Mouse (Mus musculus) intestine, embryonic 15.5 days (tissue): Measurements from ENCODE around the gene Slc25a28. TPM values are rescaled to one million over a fixed set of nuclear protein-coding genes. Genes with fewer than 3 reads are reported as not detected.
A peak's percentile ranks its signal among the peaks of the same experiment; 100 is the strongest.

Experiments
- ATAC-seq: fragments of 200-750 bp; cut with Nextera tagmentation; 2 replicates; pipeline ENCODE4 v1.8.0; 2017; ENCODE audit warnings: moderate TSS enrichment, moderate library complexity
- H3K27ac ChIP-seq: fragments of 300-500 bp; sonication (generic); 2 replicates; pipeline ENCODE4 v1.5.1; 2015; ENCODE audit warnings: mild to moderate bottlenecking, inconsistent platforms
- H3K27me3 ChIP-seq: fragments of 300-500 bp; sonication (generic); replicated peaks from 2 replicates; pipeline ENCODE4 v1.6.1; 2015; ENCODE audit warnings: inconsistent platforms
- H3K36me3 ChIP-seq: fragments of 300-500 bp; sonication (generic); 2 replicates; pipeline ENCODE4 v1.6.1; 2015; ENCODE audit warnings: inconsistent platforms
- H3K4me1 ChIP-seq: fragments of 300-500 bp; sonication (generic); replicated peaks from 2 replicates; pipeline ENCODE4 v1.6.1; 2015; ENCODE audit warnings: inconsistent platforms
- H3K4me2 ChIP-seq: fragments of 300-500 bp; sonication (generic); replicated peaks from 2 replicates; pipeline ENCODE4 v1.6.1; 2015; ENCODE audit warnings: mild to moderate bottlenecking, inconsistent platforms
- H3K4me3 ChIP-seq: fragments of 300-500 bp; sonication (generic); replicated peaks from 2 replicates; pipeline ENCODE4 v1.5.1; 2015; ENCODE audit warnings: inconsistent platforms
- H3K9ac ChIP-seq: fragments of 300-500 bp; sonication (generic); 2 replicates; pipeline ENCODE4 v1.6.1; 2015; ENCODE audit warnings: inconsistent platforms
- H3K9me3 ChIP-seq: fragments of 300-500 bp; sonication (generic); 2 replicates; pipeline ENCODE4 v1.6.1; 2016; ENCODE audit warnings: inconsistent platforms
- WGBS: fragments of 180-500 bp; shearing (Covaris S2); methylation state at CpG from one replicate; pipeline ENCODE4 v1.1.7; 2015; 5-methylcytosine and 5-hydroxymethylcytosine counted together
- polyA plus RNA-seq: library from polyadenylated mRNA; unstranded; fragments of >200 nt; fragmentation: Nextera tagmentation; extraction: Ambion mirVana; gene quantifications from 2 replicates; pipeline ENCODE4 v1.2.1, GENCODE M21; 2015

Gene Slc25a28
- polyA plus RNA-seq, 1 experiment from 2014 or later = 19.9 TPM

DNA sequence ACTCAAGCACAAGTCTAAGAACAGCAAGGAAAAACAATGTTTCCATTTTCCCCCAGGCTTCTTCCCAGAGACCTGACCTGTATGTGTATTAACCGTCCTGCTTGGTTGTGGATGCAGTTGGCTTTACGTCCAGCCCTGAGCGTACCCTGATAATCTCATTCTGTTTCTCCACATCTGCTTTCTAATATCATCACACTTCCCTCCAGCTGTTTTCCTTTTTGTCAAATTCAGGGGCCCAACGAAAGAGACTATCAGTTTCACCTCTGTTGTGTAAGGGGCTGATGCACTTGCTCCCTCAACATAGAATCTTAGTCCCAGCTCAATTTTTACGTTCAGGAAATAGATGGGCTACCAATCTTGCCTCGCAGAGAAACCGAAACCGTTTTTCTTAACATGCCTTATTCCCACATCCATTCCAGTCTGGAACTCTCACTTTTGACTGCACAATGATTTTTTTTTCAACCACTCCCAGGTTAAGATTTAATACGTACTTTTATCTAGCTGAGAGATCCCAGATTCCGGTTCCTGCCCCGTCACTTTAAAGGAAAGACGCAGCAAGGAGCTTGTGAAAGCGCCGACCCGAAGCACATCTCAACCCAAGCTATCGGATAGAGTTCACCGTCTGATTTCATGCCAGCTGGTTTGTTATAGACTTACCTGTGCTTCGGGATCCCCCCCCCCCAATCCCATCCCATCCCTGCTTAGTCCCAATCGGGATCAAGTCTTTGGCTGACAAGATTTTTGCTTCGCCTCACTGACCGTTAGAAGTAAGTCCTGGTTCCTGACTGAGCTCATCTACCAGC lies 967 bp downstream of the Slc25a28 start:
- Histone ChIP-seq H3K4me1 (peaks cover 23% of the 10 kb centered on the region), H3K27me3 (no peaks in the 10 kb centered on the region), H3K4me3 (peak overlapping the region; percentile 92), H3K4me2 (peak overlapping the region; percentile 71), H3K36me3 (no peaks in the 10 kb centered on the region), H3K9me3 (no peaks in the 10 kb centered on the region), H3K27ac (peak overlapping the region; percentile 90), H3K9ac (peak overlapping the region; percentile 95)
- no peak for ATAC-seq
- WGBS = 4% methylated on average over 21 of the region's 21 CpGs

DNA sequence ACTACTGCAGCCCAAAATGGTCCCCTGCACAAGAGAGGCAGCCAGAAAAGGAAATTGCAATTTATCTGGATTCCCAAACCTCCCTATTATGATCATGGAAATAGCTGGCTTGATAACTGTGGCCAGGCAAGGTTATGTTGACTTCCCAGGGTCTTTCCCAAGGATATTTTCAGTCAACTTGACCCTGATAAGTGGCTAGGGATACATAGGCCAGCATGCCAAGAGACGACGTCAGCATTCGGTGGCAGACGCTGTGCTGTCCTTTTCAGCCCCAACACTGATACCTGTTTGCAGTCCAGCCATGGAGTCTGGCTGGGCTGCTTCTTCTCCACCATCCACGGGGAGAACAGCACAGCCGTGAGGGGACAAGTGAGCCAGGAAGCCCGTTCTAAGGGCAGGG lies 3.6 kb downstream of the Slc25a28 start:
- Histone ChIP-seq H3K36me3 (no peaks in the 10 kb centered on the region), H3K4me3 (no peak overlapping the region), H3K9me3 (no peaks in the 10 kb centered on the region), H3K4me2 (0 out of 2 replicates have a peak overlapping the region, but pooled peaks have one; percentile 11), H3K9ac (peak overlapping the region; percentile 5; the same call in 1 of the 2 replicates), H3K4me1 (peaks cover 18% of the 10 kb centered on the region; the same call in 1 of the 2 replicates), H3K27me3 (no peaks in the 10 kb centered on the region), H3K27ac (0 out of 2 replicates have a peak overlapping the region, but pooled peaks have one; percentile 22)
- no peak for ATAC-seq
- 67% methylated on average over 7 of the region's 7 CpGs for WGBS

DNA sequence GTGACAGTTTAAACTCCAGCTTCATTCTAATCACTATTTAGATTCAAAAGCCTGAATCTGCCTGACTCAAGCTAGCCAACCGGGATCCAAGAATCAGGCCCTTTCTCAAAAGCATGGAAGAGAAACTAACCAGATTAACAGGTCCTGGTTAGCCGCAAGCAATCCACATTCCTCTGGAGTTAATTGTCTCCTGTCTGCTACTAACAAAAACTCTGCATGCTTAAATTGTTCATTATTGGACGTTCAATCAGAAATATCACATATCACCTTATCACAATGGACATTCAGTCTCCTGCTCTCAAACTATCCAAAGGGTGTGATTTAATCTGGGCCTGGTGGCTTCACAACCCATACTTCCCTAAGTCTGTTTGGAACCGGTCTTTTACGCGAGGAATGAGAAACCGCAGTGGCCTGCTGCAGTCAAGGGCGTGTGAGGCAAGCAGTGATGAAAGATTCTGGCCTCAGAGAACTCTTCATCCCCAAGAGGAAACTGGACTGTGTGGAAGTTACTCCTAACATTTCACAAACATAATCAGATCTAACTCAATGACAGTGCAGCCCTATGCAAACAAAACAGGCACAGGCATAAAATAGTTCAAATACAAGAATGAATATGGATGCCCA lies 5.4 kb downstream of the Slc25a28 start:
- Histone ChIP-seq H3K36me3 (peaks cover 8% of the 10 kb centered on the region), H3K27me3 (no peaks in the 10 kb centered on the region), H3K27ac (no peak overlapping the region), H3K4me2 (no peak overlapping the region), H3K4me1 (peaks cover 18% of the 10 kb centered on the region; the same call in 1 of the 2 replicates), H3K4me3 (no peak overlapping the region), H3K9me3 (no peaks in the 10 kb centered on the region), H3K9ac (no peak overlapping the region)
- ATAC-seq = no peak
- 76% methylated on average over 8 of the region's 8 CpGs for WGBS

DNA sequence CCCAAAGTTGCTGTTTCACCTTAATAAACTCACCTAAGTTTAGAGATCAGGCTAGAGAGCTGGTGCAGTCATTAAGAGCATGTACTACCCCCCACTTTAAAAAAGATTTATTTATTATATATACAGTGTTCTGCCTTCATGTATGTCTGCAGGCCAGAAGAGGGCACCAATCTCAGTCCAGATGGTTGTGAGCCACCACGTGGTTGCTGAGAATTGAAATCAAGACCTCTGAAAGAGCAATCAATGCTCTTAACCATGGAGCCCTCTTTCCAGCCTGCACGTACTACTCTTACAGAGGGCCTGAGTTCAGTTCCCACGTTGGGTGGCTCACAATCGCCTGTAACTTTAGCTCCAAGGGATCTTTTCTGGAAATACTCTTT lies 7.3 kb downstream of the Slc25a28 start:
- no peaks in the 10 kb centered on the region for H3K9me3 ChIP-seq
- 58% methylated on average over 4 of the region's 4 CpGs for WGBS
- H3K4me2 ChIP-seq = no peak overlapping the region
- H3K27me3 ChIP-seq = no peaks in the 10 kb centered on the region
- no peak overlapping the region for H3K27ac ChIP-seq
- H3K9ac ChIP-seq = no peak overlapping the region
- peaks cover 20% of the 10 kb centered on the region for H3K36me3 ChIP-seq
- H3K4me3 ChIP-seq = no peak overlapping the region
- ATAC-seq = no peak
- H3K4me1 ChIP-seq = peaks cover 22% of the 10 kb centered on the region

DNA sequence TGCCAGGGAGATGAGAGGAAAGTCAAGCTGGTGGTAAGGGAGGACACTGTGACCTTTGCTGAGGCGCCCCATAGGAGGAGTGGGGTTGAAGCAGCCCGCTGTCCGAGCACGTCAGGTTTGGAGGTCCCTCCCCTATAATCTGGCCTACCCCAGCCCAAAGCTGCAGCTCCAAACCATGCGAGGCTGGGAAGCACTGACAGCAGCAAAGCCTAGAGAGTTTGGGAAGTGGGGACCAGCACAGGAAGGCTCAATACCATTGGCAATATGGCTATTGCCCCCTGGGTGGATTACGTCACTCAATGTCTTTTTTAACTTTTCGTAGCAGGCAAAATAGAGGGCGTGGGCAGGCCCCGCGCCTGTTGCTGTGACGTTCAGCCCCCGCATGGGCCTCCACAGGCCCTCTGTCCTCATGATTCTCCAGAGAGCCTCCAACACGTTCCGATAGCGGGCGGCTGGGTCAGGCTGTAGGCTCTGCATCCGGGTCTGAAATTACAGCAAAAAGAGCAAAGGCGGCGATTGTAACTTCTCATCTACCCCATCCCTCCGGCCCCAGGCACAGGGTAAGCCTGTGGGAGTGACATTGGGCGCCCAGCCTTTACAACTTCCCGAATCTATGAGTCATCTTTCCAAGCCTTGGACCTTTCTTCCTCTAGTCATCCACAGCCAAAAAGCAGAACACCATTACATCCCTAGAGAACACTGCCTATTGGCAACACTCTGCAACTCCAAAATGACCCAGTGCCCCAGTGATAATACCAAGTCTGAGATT lies 7.8 kb downstream of the Slc25a28 start:
- H3K27me3 ChIP-seq = no peaks in the 10 kb centered on the region
- 82% methylated on average over 22 of the region's 22 CpGs for WGBS
- H3K9me3 ChIP-seq = no peaks in the 10 kb centered on the region
- no peak for ATAC-seq
- peaks cover 27% of the 10 kb centered on the region for H3K4me1 ChIP-seq
- H3K36me3 ChIP-seq = peaks cover 20% of the 10 kb centered on the region
- H3K4me2 ChIP-seq = no peak overlapping the region
- no peak overlapping the region for H3K27ac ChIP-seq
- no peak overlapping the region for H3K4me3 ChIP-seq
- no peak overlapping the region for H3K9ac ChIP-seq

DNA sequence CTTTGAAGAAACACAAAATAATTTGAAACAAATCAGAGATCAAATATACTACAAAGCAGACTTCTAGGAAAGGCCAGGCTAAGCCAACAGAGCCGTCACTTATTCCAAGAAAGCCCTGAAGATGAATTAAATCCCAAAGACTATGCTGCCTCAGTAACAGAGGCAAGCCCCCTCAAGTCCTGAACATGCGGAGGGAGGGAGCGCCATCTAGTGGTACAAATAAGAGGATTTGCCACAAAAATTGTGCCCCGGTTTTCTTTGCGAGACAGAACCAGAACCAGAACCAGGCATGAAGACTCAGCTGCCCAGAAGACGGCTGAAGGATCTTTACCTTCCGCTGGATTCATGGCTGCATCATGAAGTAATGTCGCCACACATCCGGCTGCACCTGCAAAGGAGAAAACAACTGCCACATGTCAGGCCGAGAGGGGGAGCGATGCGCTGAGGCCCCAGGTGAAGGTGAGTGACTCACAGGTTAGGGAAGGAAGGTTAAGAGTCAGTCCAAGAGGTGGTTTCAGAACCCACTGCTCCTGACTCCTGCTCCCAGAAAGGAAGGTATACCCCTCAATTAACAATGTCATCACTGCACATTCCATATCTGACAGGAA lies 9.1 kb downstream of the Slc25a28 start:
- Histone ChIP-seq H3K9me3 (no peaks in the 10 kb centered on the region), H3K36me3 (peaks cover 20% of the 10 kb centered on the region), H3K27ac (no peak overlapping the region), H3K4me1 (peaks cover 19% of the 10 kb centered on the region), H3K27me3 (no peaks in the 10 kb centered on the region), H3K4me2 (no peak overlapping the region), H3K9ac (no peak overlapping the region), H3K4me3 (no peak overlapping the region)
- ATAC-seq = no peak
- WGBS = 56% methylated on average over 12 of the region's 12 CpGs

DNA sequence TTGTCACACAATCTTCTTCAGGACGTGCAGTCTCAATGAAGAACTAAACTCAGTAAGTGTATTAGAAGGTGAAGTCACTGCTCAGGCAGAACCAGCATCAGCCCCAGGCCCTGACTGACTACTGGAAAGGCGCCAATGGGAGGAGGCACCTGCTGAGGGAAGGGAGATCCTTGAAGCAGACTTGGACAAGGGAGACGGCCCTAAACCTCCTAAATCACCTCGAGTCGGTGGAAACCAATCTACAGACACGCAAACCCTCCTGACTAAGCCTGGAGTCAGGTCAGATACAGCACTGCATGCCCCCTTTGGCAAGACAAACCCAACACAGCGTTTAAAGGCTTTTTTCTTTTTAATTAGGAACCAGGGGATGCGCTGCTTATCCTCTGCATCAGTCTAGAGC lies 11.2 kb downstream of the Slc25a28 start:
- Histone ChIP-seq H3K4me3 (no peak overlapping the region), H3K36me3 (peaks cover 20% of the 10 kb centered on the region), H3K4me2 (no peak overlapping the region), H3K27me3 (no peaks in the 10 kb centered on the region), H3K27ac (no peak overlapping the region), H3K9me3 (no peaks in the 10 kb centered on the region), H3K4me1 (peaks cover 11% of the 10 kb centered on the region), H3K9ac (no peak overlapping the region)
- WGBS = 72% methylated on average over 8 of the region's 8 CpGs
- ATAC-seq = no peak

DNA sequence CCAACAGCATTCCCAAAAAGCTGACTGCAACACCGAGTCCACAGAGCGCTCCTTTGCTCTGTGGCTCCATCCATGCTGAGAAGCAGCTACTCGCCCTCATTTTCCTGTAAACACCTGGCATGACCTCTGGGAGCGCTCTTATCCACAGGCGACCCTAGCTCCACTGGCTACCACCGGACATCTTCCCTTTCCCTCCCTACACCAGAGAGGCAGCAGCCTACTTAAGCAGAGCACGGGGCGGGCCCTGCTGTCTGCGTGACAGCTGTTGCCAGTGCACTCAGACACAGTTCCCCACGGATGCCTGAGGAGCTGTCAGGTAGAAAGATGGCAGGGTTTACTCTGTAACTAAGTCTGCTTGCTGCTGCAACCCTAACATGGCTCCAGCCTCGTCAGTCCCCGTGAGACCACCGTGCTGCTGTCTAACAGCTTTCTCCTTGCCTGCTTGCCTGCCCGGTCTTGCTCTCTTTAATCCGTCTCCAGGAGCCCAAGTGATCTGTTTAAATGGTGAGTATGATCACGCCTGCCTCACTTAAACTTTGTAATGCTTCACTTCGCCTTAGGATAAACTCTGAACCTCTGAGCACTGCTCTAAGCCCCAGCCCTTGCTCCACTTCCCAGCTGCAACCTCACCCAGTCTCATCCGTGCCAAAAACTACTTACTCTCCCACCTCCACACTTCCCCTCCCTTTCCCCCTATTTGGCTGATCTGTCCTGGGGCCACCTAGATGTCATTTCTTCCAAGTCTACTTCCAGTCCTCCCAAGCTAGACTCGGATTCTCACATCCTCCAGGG lies 12.3 kb downstream of the Slc25a28 start:
- Histone ChIP-seq H3K9me3 (no peaks in the 10 kb centered on the region), H3K36me3 (peaks cover 20% of the 10 kb centered on the region), H3K4me3 (no peak overlapping the region), H3K27ac (no peak overlapping the region), H3K4me2 (0 out of 2 replicates have a peak overlapping the region, but pooled peaks have one; percentile 3), H3K4me1 (peaks cover 11% of the 10 kb centered on the region), H3K9ac (no peak overlapping the region), H3K27me3 (no peaks in the 10 kb centered on the region)
- WGBS = 37% methylated on average over 19 of the region's 19 CpGs
- peak; percentile 54 for ATAC-seq

DNA sequence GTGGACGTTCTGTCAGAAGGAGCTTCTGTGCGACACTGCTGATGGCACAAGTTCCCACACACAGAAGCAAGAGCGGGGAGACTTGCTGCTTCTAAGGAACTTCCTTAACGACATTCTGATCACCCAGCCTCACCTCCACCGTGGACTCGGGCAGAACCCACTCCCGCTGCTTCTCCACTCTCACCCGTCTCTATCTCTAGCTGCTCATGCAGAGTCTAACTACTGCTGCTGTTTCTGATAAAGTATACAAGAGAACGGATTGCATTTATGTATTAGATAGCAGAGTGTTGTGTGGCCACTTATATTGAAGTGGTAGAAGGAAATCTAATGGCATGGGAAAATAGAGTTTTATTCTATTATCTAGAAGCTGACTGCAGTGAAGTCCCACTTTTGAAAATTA lies 13.9 kb downstream of the Slc25a28 start:
- WGBS = 80% methylated on average over 9 of the region's 9 CpGs
- Histone ChIP-seq H3K4me3 (no peak overlapping the region), H3K9ac (no peak overlapping the region), H3K9me3 (no peaks in the 10 kb centered on the region), H3K36me3 (peaks cover 20% of the 10 kb centered on the region), H3K27ac (no peak overlapping the region), H3K27me3 (no peaks in the 10 kb centered on the region), H3K4me1 (peaks cover 13% of the 10 kb centered on the region), H3K4me2 (no peak overlapping the region)
- no peak for ATAC-seq

DNA sequence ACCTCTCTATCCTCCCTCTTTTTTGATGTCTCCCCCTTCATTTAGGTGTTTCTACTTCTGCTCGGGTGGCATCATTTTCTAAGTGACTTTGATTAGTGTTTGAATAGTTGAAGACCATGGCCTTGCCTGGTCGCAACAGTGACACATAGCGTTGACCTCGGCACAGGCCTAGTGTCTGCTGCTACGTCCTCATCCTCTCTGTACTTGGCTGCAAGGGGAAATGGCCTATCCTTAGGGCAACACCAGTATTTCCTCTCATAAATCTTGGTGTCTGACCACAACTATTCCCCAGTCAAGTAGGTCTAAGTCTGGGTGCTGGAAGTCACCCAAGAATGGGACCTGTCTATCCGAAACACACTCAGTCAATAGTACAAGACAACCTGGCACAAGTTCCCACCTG lies 15.0 kb downstream of the Slc25a28 start:
- WGBS = 79% methylated on average over 6 of the region's 6 CpGs
- no peak overlapping the region for H3K4me2 ChIP-seq
- H3K27me3 ChIP-seq = no peaks in the 10 kb centered on the region
- ATAC-seq = no peak
- H3K4me1 ChIP-seq = peaks cover 13% of the 10 kb centered on the region
- H3K9me3 ChIP-seq = no peaks in the 10 kb centered on the region
- no peak overlapping the region for H3K27ac ChIP-seq
- no peak overlapping the region for H3K9ac ChIP-seq
- H3K36me3 ChIP-seq = peaks cover 17% of the 10 kb centered on the region
- H3K4me3 ChIP-seq = no peak overlapping the region

DNA sequence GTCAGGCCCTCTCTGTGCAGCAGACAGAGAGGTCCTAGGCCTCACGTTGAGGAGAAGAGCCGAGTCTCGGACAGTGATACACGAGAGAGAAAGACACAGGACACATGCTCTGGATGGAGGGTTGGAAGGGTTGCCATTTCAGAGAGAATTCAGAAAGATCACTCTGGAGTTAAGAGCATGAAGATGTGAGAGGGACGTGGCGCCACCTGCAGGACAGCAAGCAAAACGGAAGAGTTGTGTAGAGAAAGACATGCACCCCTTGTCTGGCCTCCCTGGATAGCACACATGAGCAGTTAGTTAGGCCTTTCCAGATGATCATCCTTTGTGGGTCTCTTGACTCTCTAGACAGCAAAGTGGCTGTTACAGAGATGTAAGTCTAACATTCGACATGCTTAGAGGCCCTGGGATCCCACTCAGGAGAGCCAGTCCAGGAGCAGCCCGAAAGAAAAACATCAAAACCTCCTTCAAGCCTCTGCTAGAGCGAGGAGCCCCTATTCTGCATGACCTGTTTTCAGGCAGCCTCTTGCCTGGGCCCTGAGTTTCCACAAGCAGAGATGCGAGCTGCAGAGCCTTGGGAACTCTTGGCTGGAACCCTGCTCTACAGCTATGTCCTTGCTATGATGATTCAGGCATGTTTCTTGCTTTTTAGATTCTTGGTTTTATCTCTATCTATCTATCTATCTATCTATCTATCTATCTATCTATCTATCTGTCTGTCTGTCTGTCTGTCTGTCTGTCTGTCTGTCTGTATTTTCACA lies 18.8 kb downstream of the Slc25a28 start:
- WGBS = 44% methylated on average over 11 of the region's 11 CpGs
- H3K4me2 ChIP-seq = no peak overlapping the region
- no peaks in the 10 kb centered on the region for H3K36me3 ChIP-seq
- peaks cover 18% of the 10 kb centered on the region for H3K4me1 ChIP-seq
- no peak overlapping the region for H3K4me3 ChIP-seq
- no peaks in the 10 kb centered on the region for H3K9me3 ChIP-seq
- no peak overlapping the region for H3K27ac ChIP-seq
- no peak overlapping the region for H3K9ac ChIP-seq
- ATAC-seq = no peak
- H3K27me3 ChIP-seq = no peaks in the 10 kb centered on the region
